ENCODE assay signal across 8 mouse cellular contexts in the genomic region with DNA sequence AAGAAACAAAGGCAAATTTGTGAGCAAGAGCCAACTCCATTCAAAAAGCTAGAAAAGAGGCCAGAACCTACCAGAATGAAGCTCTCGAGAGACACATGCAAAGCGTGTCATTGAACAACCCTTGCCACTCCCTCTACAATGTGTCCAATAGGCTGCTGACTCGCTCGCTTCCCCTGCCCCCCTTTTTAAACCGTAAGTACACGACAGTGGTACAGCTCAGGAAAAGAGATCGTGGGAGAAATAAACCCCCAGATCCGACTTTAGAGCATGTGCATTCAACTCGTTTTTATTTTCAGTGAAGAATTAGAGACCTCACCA.
DNase-seq lines count a peak whose midpoint lies in the region.
"Had no signal": no experiment of that assay in that cellular context is flagged by ENCODE, and none has a peak within 500 bp of the region (broad histone marks: within the 10 kb centered on the region; RNA-seq: fewer than 3 reads in every experiment).

No protein-coding gene starts in this region.

- 49% methylated on average over 9 of the region's 9 CpGs for WGBS in hindbrain, embryonic 10.5 days

- peak; percentile 53 to 69 for DNase-seq in right cerebral cortex, postnatal 10 days (ENCODE audit: low spot score in 2 of 2)
- no peak for DNase-seq in right cerebral cortex, postnatal 14 days
- DNase-seq in hindbrain, embryonic 10.5 days (ENCODE audit: low spot score), result peak; percentile 21
- DNase-seq in lung, postnatal 36 days, result peak; percentile 19
- DNase-seq in natural killer cell, adult 2 months (ENCODE audit: low spot score in 2 of 2), result no peak
- no peak for DNase-seq in kidney, postnatal 25 days
- no peak for DNase-seq in urinary bladder, adult 18-20 months (ENCODE audit: low spot score in 2 of 2)
- DNase-seq: heart, postnatal 10 days had no signal

- H3K27me3 ChIP-seq in hindbrain, embryonic 10.5 days (ENCODE audit: insufficient read depth, poor library complexity, severe bottlenecking), result peaks cover 12% of the 10 kb centered on the region

- no peaks in the 10 kb centered on the region for H3K9me3 ChIP-seq in hindbrain, embryonic 10.5 days

- peak overlapping the region; percentile 28 for H3K4me3 ChIP-seq in hindbrain, embryonic 10.5 days

- no peaks in the 10 kb centered on the region for H3K36me3 ChIP-seq in hindbrain, embryonic 10.5 days

- H3K27ac ChIP-seq in hindbrain, embryonic 10.5 days, result peak overlapping the region; percentile 35; the same call in 1 of the 2 replicates

- peaks cover 15% of the 10 kb centered on the region for H3K4me1 ChIP-seq in hindbrain, embryonic 10.5 days (replicated peaks)

Comparison
In these comparisons a context has a peak if more than half of its experiments do, and no peak if none do; other contexts are left out.
1. DNase-seq: peak in right cerebral cortex, postnatal 10 days (2 of 2), hindbrain, embryonic 10.5 days (single experiment) and lung, postnatal 36 days (single experiment); none in right cerebral cortex, postnatal 14 days (single experiment), natural killer cell, adult 2 months (0 of 2), kidney, postnatal 25 days (0 of 2) and urinary bladder, adult 18-20 months (0 of 2).